Mouse (Mus musculus): Measurements from ENCODE around the gene Hapln2. TPM values are rescaled to one million over a fixed set of nuclear protein-coding genes. Genes with fewer than 3 reads are reported as not detected.

Hapln2 gene
- polyA plus RNA-seq, 1 experiment from 2014 or later, result 0.35 TPM

DNA sequence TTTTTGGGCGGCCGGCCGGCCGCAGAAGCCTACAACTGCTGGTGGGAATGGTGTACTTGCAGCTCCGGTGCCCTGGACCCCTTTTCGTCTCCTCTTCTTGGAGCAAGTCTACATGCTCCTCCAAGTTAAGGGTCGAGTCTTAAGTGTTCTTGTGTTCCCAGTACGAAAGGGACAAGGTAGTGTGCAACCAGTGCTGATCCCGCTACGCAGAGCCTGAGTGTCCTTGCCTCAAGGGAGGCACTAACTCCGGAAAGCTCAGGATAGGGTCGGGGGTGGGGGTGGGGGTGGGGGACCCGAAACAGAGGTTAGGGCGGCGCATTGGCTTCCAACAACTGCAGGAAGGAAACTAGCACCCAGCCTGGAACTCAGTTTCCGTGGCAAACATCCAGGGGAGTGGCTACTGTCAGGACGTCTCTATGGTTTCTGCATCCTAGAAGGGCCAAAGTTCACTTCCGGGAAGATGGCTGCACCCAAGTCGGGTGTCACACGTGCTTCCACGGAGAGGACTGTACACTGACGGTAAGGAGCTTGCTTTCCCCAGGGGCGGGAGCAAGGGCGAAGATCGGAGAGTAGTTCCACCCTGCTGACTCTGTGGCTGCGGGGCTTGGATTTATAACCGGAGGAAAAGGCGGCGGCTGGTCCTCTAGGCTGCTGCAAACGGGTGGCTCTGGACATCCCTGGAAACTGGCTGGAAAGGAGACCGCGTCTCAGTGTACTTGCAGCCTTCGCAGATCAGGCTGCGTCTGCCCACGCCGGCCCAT lies 15.5 kb upstream of the Hapln2 start, which contains the start of gene Gpatch4:
Gene Gpatch4, plus strand, starts transcription at position 448 of the 761 bp plus-strand sequence.
- Histone ChIP-seq H3K9ac (replicated peaks; ENCODE audit: low read depth, low read length) (peak within 1 kb of the TSS; percentile 56), H3K4me1 (replicated peaks; ENCODE audit: control insufficient read depth, insufficient read depth, low read length) (peaks cover 8% of the 10 kb centered on the region), H3K9me3 (ENCODE audit: control insufficient read depth, low read length) (no peaks in the 10 kb centered on the region), H3K4me2 (ENCODE audit: low read length) (peak within 1 kb of the TSS; percentile 53), H3K4me3 (replicated peaks; ENCODE audit: low read length) (peak within 1 kb of the TSS; percentile 74), H3K36me3 (ENCODE audit: control insufficient read depth, insufficient read depth) (no peaks in the 10 kb centered on the region), H3K27ac (ENCODE audit: low read length) (0 out of 2 replicates have a peak within 1 kb of the TSS, but pooled peaks have one; percentile 21), H3K27me3 (replicated peaks; ENCODE audit: control insufficient read depth, insufficient read depth, low read length) (peaks cover 18% of the 10 kb centered on the region)
- ATAC-seq, result peak; percentile 98
- WGBS, result 11% methylated on average over 36 of the region's 36 CpGs

DNA sequence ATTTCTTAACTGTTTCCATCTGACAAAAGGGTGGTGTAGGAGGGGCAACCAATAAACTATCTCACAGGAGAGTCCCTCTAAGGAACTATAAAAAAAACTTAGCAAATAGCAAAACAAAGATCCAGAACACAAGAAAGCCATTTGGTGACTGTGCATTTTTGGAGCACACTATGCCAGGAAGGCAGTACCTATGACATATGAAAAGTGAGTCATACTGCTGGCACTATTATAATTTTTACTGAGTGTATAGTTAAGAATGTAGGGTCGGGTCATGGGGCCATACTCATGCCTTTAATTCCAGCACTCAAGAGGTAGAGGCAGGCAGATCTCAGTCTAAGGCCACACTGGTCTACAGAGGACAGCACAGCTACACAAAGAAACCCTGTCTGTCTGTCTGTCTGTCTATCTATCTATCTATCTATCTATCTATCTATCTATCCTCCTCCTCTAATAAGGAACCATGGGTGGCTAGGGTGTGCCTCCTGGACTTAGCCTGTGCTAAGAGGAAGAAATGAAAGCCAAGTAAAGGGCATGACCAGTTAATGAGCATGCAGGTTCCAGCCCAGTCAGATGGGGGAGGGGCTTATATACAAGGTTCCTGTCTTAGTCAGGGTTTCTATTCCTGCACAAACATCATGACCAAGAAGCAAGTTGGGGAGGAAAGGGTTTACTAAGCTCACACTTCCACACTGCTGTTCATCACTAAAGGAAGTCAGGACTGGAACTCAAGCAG lies 8.3 kb upstream of the Hapln2 start:
- Histone ChIP-seq H3K4me2 (ENCODE audit: low read length) (no peak overlapping the region), H3K27ac (ENCODE audit: low read length) (no peak overlapping the region), H3K4me1 (replicated peaks; ENCODE audit: control insufficient read depth, insufficient read depth, low read length) (no peaks in the 10 kb centered on the region), H3K27me3 (replicated peaks; ENCODE audit: control insufficient read depth, insufficient read depth, low read length) (peaks cover 15% of the 10 kb centered on the region), H3K36me3 (ENCODE audit: control insufficient read depth, insufficient read depth) (no peaks in the 10 kb centered on the region), H3K9ac (replicated peaks; ENCODE audit: low read depth, low read length) (no peak overlapping the region), H3K9me3 (ENCODE audit: control insufficient read depth, low read length) (no peaks in the 10 kb centered on the region), H3K4me3 (replicated peaks; ENCODE audit: low read length) (no peak overlapping the region)
- no peak for ATAC-seq
- 61% methylated on average over 1 of the region's 1 CpGs for WGBS

GRCm38 (mm10) chr3:88033506-88033905 lies 6.1 kb upstream of the Hapln2 start:
- Histone ChIP-seq H3K27ac (ENCODE audit: low read length) (no peak overlapping the region), H3K9ac (replicated peaks; ENCODE audit: low read depth, low read length) (no peak overlapping the region), H3K27me3 (replicated peaks; ENCODE audit: control insufficient read depth, insufficient read depth, low read length) (peaks cover 8% of the 10 kb centered on the region; the same call in 1 of the 2 replicates), H3K4me1 (replicated peaks; ENCODE audit: control insufficient read depth, insufficient read depth, low read length) (no peaks in the 10 kb centered on the region), H3K36me3 (ENCODE audit: control insufficient read depth, insufficient read depth) (no peaks in the 10 kb centered on the region), H3K4me2 (ENCODE audit: low read length) (no peak overlapping the region), H3K4me3 (replicated peaks; ENCODE audit: low read length) (no peak overlapping the region), H3K9me3 (ENCODE audit: control insufficient read depth, low read length) (no peaks in the 10 kb centered on the region)
- WGBS, result 72% methylated on average over 5 of the region's 5 CpGs
- no peak for ATAC-seq

DNA sequence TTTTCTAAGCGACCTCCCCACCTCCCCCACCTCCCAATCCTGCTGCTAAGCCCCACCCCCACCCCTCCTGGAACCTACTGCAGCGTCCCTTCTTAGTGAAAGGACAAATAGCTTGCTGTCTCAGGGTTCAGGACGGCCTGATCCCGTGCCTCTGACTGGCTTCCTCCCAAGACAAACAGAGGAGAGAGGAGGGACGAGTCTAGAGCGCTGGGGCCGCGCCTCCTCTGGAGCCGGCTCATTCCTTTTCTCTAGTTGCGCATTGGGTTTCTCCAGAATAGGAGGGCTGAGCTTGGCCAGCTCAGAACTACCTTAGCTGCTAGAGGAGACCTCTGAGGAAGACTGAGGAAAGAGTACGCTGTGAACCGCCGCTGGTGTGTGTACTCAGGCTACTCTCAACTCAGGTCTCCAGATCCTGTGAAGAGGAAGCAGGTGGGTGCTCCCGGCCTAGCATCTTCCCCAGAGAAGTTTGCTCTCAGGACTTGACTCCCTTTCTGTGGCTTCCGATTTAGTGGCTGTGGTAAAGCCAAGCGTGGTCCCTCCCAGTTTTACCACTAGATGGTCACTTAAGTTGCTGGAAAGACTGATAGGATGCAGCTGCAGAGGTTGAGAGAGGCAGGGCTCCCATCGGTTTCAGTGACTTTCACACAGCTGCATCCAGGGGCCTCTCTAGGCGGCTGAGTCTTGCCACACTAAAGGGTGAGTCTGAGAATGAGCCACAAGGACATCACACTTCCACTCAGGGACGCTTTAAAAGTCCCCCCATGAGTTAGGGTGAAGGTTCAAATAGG lies 3.4 kb upstream of the Hapln2 start:
- no peak overlapping the region for H3K9ac ChIP-seq (replicated peaks; ENCODE audit: low read depth, low read length)
- H3K4me3 ChIP-seq (replicated peaks; ENCODE audit: low read length), result no peak overlapping the region
- H3K36me3 ChIP-seq (ENCODE audit: control insufficient read depth, insufficient read depth), result no peaks in the 10 kb centered on the region
- peaks cover 3% of the 10 kb centered on the region; the same call in 1 of the 2 replicates for H3K9me3 ChIP-seq (ENCODE audit: control insufficient read depth, low read length)
- no peak overlapping the region for H3K27ac ChIP-seq (ENCODE audit: low read length)
- no peak overlapping the region for H3K4me2 ChIP-seq (ENCODE audit: low read length)
- WGBS, result 24% methylated on average over 19 of the region's 19 CpGs
- H3K27me3 ChIP-seq (replicated peaks; ENCODE audit: control insufficient read depth, insufficient read depth, low read length), result peaks cover 14% of the 10 kb centered on the region
- H3K4me1 ChIP-seq (replicated peaks; ENCODE audit: control insufficient read depth, insufficient read depth, low read length), result no peaks in the 10 kb centered on the region
- no peak for ATAC-seq

DNA sequence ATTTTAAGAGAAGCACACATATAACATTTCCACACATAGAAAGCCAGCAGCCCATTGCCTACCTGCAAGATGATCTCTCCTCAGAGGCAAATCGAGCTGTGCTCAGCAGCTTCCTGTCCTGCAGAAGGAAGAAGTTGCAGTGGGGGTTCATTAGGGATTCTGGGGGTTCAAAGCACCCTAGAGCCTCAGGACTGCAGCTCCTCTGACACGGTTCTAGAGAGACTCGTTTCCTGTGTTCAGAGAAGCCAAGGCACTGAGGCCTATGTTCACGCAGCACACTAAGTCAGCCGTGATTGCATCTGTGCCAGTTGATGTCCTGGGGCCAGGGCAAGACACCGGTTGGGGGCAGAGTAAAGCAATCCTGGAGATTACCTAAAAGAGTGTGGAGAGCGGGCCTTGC lies 560 bp downstream of the Hapln2 start:
- no peak for ATAC-seq
- Histone ChIP-seq H3K4me1 (replicated peaks; ENCODE audit: control insufficient read depth, insufficient read depth, low read length) (peaks cover 13% of the 10 kb centered on the region), H3K27ac (ENCODE audit: low read length) (no peak overlapping the region), H3K9ac (replicated peaks; ENCODE audit: low read depth, low read length) (no peak overlapping the region), H3K4me3 (replicated peaks; ENCODE audit: low read length) (no peak overlapping the region), H3K9me3 (ENCODE audit: control insufficient read depth, low read length) (peaks cover 3% of the 10 kb centered on the region; the same call in 1 of the 2 replicates), H3K4me2 (ENCODE audit: low read length) (no peak overlapping the region), H3K36me3 (ENCODE audit: control insufficient read depth, insufficient read depth) (no peaks in the 10 kb centered on the region), H3K27me3 (replicated peaks; ENCODE audit: control insufficient read depth, insufficient read depth, low read length) (peaks cover 47% of the 10 kb centered on the region)
- WGBS, result 62% methylated on average over 7 of the region's 7 CpGs

GRCm38 (mm10) chr3:88023192-88024074 lies 4.0 kb downstream of the Hapln2 start:
- H3K4me1 ChIP-seq (replicated peaks; ENCODE audit: control insufficient read depth, insufficient read depth, low read length), result peaks cover 13% of the 10 kb centered on the region
- H3K9ac ChIP-seq (replicated peaks; ENCODE audit: low read depth, low read length), result peak overlapping the region; percentile 40
- peak; percentile 71 for ATAC-seq
- peaks cover 3% of the 10 kb centered on the region; the same call in 1 of the 2 replicates for H3K9me3 ChIP-seq (ENCODE audit: control insufficient read depth, low read length)
- H3K27ac ChIP-seq (ENCODE audit: low read length), result no peak overlapping the region
- under 1% methylated on average over 80 of the region's 81 CpGs for WGBS
- H3K4me3 ChIP-seq (replicated peaks; ENCODE audit: low read length), result peak overlapping the region; percentile 53
- peaks cover 59% of the 10 kb centered on the region for H3K27me3 ChIP-seq (replicated peaks; ENCODE audit: control insufficient read depth, insufficient read depth, low read length)
- H3K36me3 ChIP-seq (ENCODE audit: control insufficient read depth, insufficient read depth), result no peaks in the 10 kb centered on the region
- H3K4me2 ChIP-seq (ENCODE audit: low read length), result peak overlapping the region; percentile 85

DNA sequence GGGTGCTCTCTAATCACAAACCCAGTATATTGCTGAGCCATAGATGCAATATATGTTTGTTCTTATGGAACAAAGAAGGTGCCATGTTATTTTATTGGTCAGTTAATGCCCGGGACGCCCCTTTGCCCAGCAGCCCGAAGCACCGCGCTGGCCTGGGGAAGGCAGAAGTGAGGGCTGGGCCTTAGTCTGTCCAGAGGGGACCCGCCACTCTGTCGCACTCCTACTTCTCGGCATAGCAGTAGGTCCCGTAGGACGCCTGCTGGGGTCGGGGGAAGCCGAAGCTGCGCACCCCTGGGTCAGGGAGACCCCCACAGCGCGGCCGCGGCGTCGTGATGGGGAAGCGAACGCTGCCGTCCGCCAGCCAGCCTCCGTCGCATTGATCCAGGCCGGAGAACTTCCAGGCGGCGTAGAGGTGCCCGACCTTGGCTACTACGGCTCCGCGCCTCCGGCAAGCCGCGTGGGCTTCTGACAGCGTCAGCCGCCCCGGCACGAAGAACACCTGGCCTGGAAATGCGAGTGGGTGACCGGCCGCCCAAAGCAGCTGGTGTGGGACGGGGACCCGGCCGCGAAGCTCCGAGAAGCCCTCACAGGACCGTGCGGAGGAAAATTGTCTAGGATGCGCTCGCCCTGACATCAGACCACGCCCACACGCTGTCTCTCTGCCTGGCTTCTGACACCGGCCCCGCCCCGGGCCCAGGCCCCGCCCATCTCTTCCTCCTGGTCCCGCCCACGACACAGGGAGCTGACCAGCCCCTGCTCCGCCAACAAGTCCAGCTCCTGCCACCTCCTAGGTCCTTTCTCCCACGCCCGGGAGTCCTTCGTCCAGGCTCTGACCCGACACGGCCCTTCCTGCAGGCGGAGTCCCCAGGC lies 4.8 kb downstream of the Hapln2 start:
- H3K27me3 ChIP-seq (replicated peaks; ENCODE audit: control insufficient read depth, insufficient read depth, low read length), result peaks cover 59% of the 10 kb centered on the region
- H3K9me3 ChIP-seq (ENCODE audit: control insufficient read depth, low read length), result no peaks in the 10 kb centered on the region
- H3K27ac ChIP-seq (ENCODE audit: low read length), result no peak overlapping the region
- H3K4me2 ChIP-seq (ENCODE audit: low read length), result peak overlapping the region; percentile 85
- under 1% methylated on average over 66 of the region's 66 CpGs for WGBS
- H3K36me3 ChIP-seq (ENCODE audit: control insufficient read depth, insufficient read depth), result no peaks in the 10 kb centered on the region
- ATAC-seq, result peak; percentile 78
- H3K4me3 ChIP-seq (replicated peaks; ENCODE audit: low read length), result peak overlapping the region; percentile 53
- H3K9ac ChIP-seq (replicated peaks; ENCODE audit: low read depth, low read length), result peak overlapping the region; percentile 40
- H3K4me1 ChIP-seq (replicated peaks; ENCODE audit: control insufficient read depth, insufficient read depth, low read length), result peaks cover 13% of the 10 kb centered on the region
